In the genomic region with DNA sequence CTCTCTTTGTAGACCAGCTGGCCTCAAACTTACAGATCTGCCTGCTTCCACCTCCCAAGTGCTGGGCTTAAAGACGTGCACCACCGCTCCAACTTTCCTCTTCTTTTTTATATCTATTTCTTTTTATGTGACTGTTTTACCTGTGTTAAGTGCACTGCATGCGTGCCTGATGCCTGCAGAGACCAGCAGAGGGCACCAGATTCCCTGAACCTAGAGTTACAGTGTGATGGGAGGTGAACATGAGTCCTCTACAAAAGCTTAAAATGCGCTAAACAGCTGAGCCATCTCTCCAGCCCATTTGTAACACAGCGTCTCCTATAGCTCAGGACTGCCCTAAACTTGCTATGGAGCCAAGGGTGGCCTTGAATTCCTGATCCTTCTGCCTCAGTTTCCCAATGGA, we compare ENCODE assay signal across 9 mouse cellular contexts. TPM values are rescaled to one million over a fixed set of nuclear protein-coding genes. Genes with fewer than 3 reads are reported as not detected.
DNase-seq lines count a peak whose midpoint lies in the region; ATAC-seq and TF ChIP-seq lines count a peak whose summit lies in the region.
"Had no signal": no experiment of that assay in that cellular context is flagged by ENCODE, and none has a peak within 500 bp of the region (broad histone marks: within the 10 kb centered on the region; RNA-seq: fewer than 3 reads in every experiment).

No protein-coding gene starts in this region.

- H3K9ac ChIP-seq in limb, embryonic 11.5 days (ENCODE audit: low read length): no peak overlapping the region
- no peak overlapping the region for H3K9ac ChIP-seq in stomach, postnatal 0 days (ENCODE audit: low read length)
- H3K9ac ChIP-seq: heart, embryonic 15.5 days had no signal

- peak; percentile 76 for TF ChIP-seq CTCF in lung, adult 2 months (IDR thresholded peaks at IDR 0.05; ENCODE audit: insufficient read depth, low read length)
- TF ChIP-seq CTCF in stomach, postnatal 0 days (IDR thresholded peaks at IDR 0.05; ENCODE audit: low read depth): peak; percentile 71

- peaks cover 15% of the 10 kb centered on the region for H3K27me3 ChIP-seq in limb, embryonic 11.5 days (ENCODE audit: control insufficient read depth, insufficient read depth, low read length)
- no peaks in the 10 kb centered on the region for H3K27me3 ChIP-seq in stomach, postnatal 0 days (ENCODE audit: control insufficient read depth, insufficient read depth, low read length)

- H3K4me3 ChIP-seq in lung, adult 2 months (replicated peaks; ENCODE audit: extremely low read depth, low read depth, low read length): no peak overlapping the region
- H3K4me3 ChIP-seq in limb, embryonic 11.5 days (ENCODE audit: low read depth, low read length): no peak overlapping the region
- no peak overlapping the region for H3K4me3 ChIP-seq in stomach, postnatal 0 days (ENCODE audit: low read depth, low read length)
- H3K4me3 ChIP-seq: heart, embryonic 15.5 days had no signal

- peak; percentile 27 to 67 for DNase-seq in adrenal gland, adult (ENCODE audit: inconsistent age in 2 of 2, low spot score in 1 of 2)
- no peak for DNase-seq in adrenal gland, postnatal 4 days (ENCODE audit: low spot score in 2 of 2)
- peak; percentile 20 for DNase-seq in lung, adult 2 months
- DNase-seq in lung, postnatal 25 days (ENCODE audit: low spot score): no peak
- peak; percentile 55 for DNase-seq in limb, embryonic 11.5 days (ENCODE audit: low spot score)
- DNase-seq in stomach, postnatal 0 days (ENCODE audit: low spot score): peak; percentile 35
- DNase-seq in right cerebral cortex, postnatal 4 days: no peak
- DNase-seq in cerebellum, adult 9-10 months: no peak

- 57% methylated on average over 5 of the region's 5 CpGs for WGBS in lung, adult 2 months
- 59% methylated on average over 5 of the region's 5 CpGs for WGBS in limb, embryonic 11.5 days
- WGBS in stomach, postnatal 0 days: 57% methylated on average over 5 of the region's 5 CpGs

- TF ChIP-seq EP300 in stomach, postnatal 0 days (optimal IDR thresholded peaks at IDR 0.05): no peak

- no peak overlapping the region for H3K27ac ChIP-seq in limb, embryonic 11.5 days (replicated peaks; ENCODE audit: low read depth, low read length)
- no peak overlapping the region for H3K27ac ChIP-seq in stomach, postnatal 0 days (replicated peaks)
- H3K27ac ChIP-seq: heart, embryonic 15.5 days had no signal

- H3K4me1 ChIP-seq in lung, adult 2 months (ENCODE audit: control insufficient read depth, insufficient read depth, low read length): no peaks in the 10 kb centered on the region
- no peaks in the 10 kb centered on the region for H3K4me1 ChIP-seq in limb, embryonic 11.5 days (ENCODE audit: control insufficient read depth, insufficient read depth, low read length)
- no peaks in the 10 kb centered on the region for H3K4me1 ChIP-seq in stomach, postnatal 0 days (replicated peaks; ENCODE audit: control insufficient read depth, insufficient read depth)
- H3K4me1 ChIP-seq: heart, embryonic 15.5 days had no signal

- H3K4me2 ChIP-seq in limb, embryonic 11.5 days (ENCODE audit: low read depth, severe bottlenecking): no peak overlapping the region
- no peak overlapping the region for H3K4me2 ChIP-seq in stomach, postnatal 0 days (replicated peaks; ENCODE audit: low read depth)
- H3K4me2 ChIP-seq: heart, embryonic 15.5 days had no signal

- TF ChIP-seq POLR2A in lung, adult 2 months (IDR thresholded peaks at IDR 0.05; ENCODE audit: borderline replicate concordance, extremely low read depth, low read depth, low read length): no peak

- no peaks in the 10 kb centered on the region for H3K36me3 ChIP-seq in limb, embryonic 11.5 days (ENCODE audit: control insufficient read depth, insufficient read depth, low read length)
- H3K36me3 ChIP-seq in stomach, postnatal 0 days (ENCODE audit: control insufficient read depth, insufficient read depth, low read length): no peaks in the 10 kb centered on the region
- H3K36me3 ChIP-seq: heart, embryonic 15.5 days had no signal

- ATAC-seq in limb, embryonic 11.5 days (ENCODE audit: insufficient number of reproducible peaks, low FRiP score, low TSS enrichment, low read depth): no peak
- no peak for ATAC-seq in stomach, postnatal 0 days (ENCODE audit: low FRiP score, low TSS enrichment)

- H3K9me3 ChIP-seq in limb, embryonic 11.5 days (ENCODE audit: control insufficient read depth, low read length): no peaks in the 10 kb centered on the region; the same call in 1 of the 2 replicates
- no peaks in the 10 kb centered on the region for H3K9me3 ChIP-seq in stomach, postnatal 0 days (ENCODE audit: control insufficient read depth, low read length)
- H3K9me3 ChIP-seq: heart, embryonic 15.5 days had no signal

RNA-seq across cellular contexts. Expression of a gene that starts 9.9 kb away (rescaled TPM):
- 1 to 10 TPM; 1.2 to 1.4 TPM for total RNA-seq in adrenal gland, postnatal 4 days (2021)
- 0.05 and 0.13 TPM in 2 replicates for polyA plus RNA-seq in lung, adult 2 months (2012; rRNA removed)
- polyA plus RNA-seq in limb, embryonic 11.5 days (2014; fragmentation: Nextera tagmentation; extraction: Ambion mirVana): 0.15 and 0.27 TPM in 2 replicates
- 0.24 and 0.25 TPM in 2 replicates for polyA plus RNA-seq in stomach, postnatal 0 days (2015; fragmentation: Nextera tagmentation; extraction: Ambion mirVana)

RNA-seq across cellular contexts. Expression of a gene that starts 10.2 kb away (rescaled TPM):
- 10 to 100 TPM; 58.4 to 62.1 TPM for total RNA-seq in adrenal gland, postnatal 4 days (2021)
- polyA plus RNA-seq in lung, adult 2 months (2012; rRNA removed): 71.6 and 78.8 TPM in 2 replicates
- 29.0 and 30.5 TPM in 2 replicates for polyA plus RNA-seq in limb, embryonic 11.5 days (2014; fragmentation: Nextera tagmentation; extraction: Ambion mirVana)
- polyA plus RNA-seq in stomach, postnatal 0 days (2015; fragmentation: Nextera tagmentation; extraction: Ambion mirVana): 97.3 and 103 TPM in 2 replicates

RNA-seq across cellular contexts. Expression of a gene that starts 36.0 kb away (rescaled TPM):
- 10 to 100 TPM; 16.7 to 17.3 TPM for total RNA-seq in adrenal gland, postnatal 4 days (2021)
- 10.2 and 10.5 TPM in 2 replicates for polyA plus RNA-seq in lung, adult 2 months (2012; rRNA removed)
- polyA plus RNA-seq in limb, embryonic 11.5 days (2014; fragmentation: Nextera tagmentation; extraction: Ambion mirVana): 25.9 and 29.3 TPM in 2 replicates
- polyA plus RNA-seq in stomach, postnatal 0 days (2015; fragmentation: Nextera tagmentation; extraction: Ambion mirVana): 23.9 and 25.2 TPM in 2 replicates

RNA-seq across cellular contexts. Expression of a gene that starts 49.2 kb away (rescaled TPM):
- total RNA-seq in adrenal gland, postnatal 4 days (2021): 10 to 100 TPM; 18.1 to 18.8 TPM
- polyA plus RNA-seq in lung, adult 2 months (2012; rRNA removed): 50.7 and 56.1 TPM in 2 replicates
- 29.0 and 31.5 TPM in 2 replicates for polyA plus RNA-seq in limb, embryonic 11.5 days (2014; fragmentation: Nextera tagmentation; extraction: Ambion mirVana)
- 50.0 and 53.0 TPM in 2 replicates for polyA plus RNA-seq in stomach, postnatal 0 days (2015; fragmentation: Nextera tagmentation; extraction: Ambion mirVana)

Comparison
In these comparisons a context has a peak if more than half of its experiments do, and no peak if none do; other contexts are left out.
1. DNase-seq: peak in adrenal gland, adult (2 of 2), lung, adult 2 months (single experiment), limb, embryonic 11.5 days (single experiment) and stomach, postnatal 0 days (single experiment); none in adrenal gland, postnatal 4 days (0 of 2), lung, postnatal 25 days (single experiment), right cerebral cortex, postnatal 4 days (single experiment) and cerebellum, adult 9-10 months (single experiment).